Mouse (Mus musculus) cerebellum, adult 11 months (tissue): ENCODE measurements at regions not wholly inside any gene's neighbourhood (a gene's known extent, or its start where the extent isn't known, plus 50 kb on each side); places are given as distances from the start of the nearest gene placed in this dataset.

Experiments
- DNase-seq: peaks from one replicate; pipeline ENCODE4 v3.0.0; 2022

DNA sequence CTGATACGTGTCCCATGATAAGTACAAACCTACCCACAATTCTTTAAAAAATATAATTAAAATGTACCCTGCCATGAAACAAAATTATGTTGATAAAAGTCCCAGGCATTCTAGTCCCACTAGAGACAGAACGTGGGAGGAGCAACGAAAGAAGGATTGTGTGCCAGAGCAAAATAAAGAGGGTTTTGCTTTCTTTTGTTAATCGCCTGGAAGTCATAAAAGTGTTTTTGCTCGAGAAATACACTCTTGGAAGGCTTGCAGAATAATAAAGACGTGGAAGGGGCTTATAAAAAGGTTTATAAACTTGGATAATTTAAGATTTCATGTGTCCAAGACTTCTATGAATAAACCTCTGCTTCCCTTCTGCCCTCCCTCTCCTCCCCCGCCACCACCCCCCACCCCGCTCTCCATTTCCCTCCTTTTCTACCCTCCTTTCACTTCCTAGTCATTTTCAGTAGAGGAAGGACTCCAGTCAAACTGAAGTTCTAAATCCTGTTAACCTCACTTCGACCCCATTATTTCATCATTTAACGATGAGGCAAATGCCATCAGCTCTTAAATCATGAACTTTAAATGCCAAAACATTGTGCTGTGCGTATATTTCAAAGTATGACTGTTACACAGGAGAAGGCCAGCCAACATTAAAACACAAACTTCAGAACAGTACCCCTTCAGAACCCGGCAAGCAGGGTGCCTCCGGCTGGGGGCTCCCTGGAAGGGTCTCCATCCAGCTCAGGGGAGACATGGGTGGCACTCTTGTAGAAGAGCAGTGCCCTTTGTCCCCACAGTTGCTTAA is 54.8 kb upstream of the Cep85l start:
- DNase-seq, result no peak

DNA sequence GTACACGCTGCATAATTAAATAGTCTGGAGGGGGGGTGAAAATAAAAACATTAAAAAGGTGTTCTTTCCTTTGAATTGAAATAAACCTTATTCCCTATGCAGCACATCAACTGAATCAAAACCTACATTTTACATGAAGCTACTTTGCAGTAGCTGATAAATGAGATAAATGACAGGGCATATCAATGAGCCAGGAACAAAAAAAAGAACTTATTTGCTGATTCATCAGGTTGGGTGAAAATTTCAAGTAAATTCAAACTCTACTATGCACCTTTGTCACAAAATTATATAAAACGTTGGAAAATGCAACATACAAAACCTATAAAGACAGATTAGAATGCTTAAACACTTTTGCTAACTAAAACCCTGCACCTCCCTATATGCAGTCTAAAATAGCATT is 53.0 kb upstream of the Cep85l start:
- no peak for DNase-seq

DNA sequence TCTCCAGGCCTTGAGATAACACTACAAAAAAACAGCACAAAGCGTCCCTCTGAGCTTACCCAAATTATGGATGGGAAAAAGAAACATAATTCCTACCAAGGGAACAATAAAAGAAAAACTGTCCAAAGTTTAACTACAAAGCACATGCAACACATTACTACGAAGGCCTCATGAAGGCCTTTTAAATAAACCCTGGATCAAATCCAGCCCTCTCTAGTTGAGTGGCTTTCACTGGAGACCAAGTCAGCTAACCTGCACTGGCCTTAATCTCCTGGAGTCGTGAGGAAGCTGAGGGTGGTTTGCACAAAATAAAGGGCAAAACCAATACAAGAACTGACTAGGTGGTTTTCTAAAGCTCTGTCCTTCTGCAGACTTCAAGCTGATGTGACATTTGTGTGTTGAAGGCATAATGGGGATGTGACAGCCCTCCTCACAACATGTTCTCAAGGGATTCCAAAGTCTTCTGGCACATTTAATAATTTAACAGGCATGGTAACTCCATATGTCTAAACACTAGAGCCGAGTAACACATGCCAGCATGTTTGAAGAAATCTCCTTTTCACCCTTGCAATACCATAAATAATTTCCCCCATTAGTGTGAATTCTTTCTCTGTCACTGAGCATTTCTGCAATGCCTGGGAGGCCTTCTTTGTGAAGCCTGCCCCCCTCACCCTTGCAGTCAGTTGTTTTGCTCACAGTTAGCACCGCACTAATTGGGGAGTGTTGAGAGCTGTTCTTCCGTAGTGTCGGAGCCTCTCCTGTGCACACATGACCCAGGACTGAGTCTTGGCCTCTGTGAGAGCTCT is 50.0 kb upstream of the Cep85l start:
- DNase-seq, result no peak
